Mouse (Mus musculus): Measurements from ENCODE around the gene Mesd.

GRCm38 (mm10) chr7:83941701-83942101 lies 57.4 kb downstream of the Mesd start:
- TF ChIP-seq CTCF (IDR thresholded peaks at IDR 0.05; ENCODE audit: low read depth, low read length), result no peak
- no peak for TF ChIP-seq POLR2AphosphoS5 (IDR thresholded peaks at IDR 0.05; ENCODE audit: insufficient replicate concordance, low read depth, low read length)
- no peak for TF ChIP-seq TAL1 (conservative IDR thresholded peaks at IDR 0.05; ENCODE audit: low read depth, low read length)
- no peak for TF ChIP-seq GATA1 (IDR thresholded peaks at IDR 0.05; ENCODE audit: borderline replicate concordance, low read length)
